Mouse (Mus musculus): ENCODE measurements around the gene Gm49321.

The Gm49321 gene

DNA sequence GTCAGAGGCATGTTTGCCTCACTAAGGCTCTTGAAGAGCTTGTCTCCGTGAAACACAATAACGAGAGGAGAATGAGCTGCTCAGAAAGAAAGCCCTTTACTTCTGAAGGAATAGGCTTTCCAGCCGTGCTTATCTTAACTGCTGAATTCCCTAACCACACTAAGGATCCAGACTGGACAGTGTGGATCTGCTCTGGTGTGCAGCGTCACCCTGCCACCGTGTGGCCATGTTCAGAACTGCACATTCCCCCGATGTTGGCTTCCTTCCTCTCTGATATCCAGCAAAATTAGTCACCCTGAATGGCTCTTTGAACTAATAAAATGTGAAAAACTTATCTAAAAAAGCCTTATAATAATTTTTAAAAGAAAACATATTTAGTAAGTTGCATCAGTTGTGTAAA, 76.3 kb downstream of the Gm49321 start:
- DNase-seq (ENCODE audit: low spot score in 2 of 2), result peak; percentile 84 to 88

DNA sequence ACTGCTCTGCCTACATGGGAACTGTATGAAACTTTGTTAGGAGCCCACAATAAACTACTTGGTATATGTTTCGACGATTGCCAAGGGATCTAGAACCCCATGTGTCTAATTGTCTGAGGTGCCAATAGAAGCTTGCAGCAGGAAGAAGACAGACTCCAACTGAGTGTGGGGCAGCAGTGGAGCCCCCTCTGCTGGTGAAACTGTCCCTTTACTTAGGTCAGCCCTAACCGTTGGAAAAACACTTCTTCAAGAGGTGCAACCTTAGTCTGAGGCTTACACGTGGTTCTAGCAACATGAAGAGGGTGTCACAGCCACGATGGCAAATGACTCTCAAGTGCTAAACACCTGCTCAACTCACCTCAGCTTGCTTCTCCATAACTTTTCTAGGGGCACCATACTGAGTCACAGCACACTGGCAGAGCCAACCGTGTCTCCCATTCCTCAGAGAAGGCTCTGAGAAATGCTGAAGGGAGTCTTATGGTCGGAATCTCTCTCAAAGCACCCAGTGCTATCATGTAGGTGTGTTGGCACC, 77.4 kb downstream of the Gm49321 start:
- DNase-seq (ENCODE audit: low spot score in 2 of 2), result no peak

- no peak for DNase-seq (ENCODE audit: low spot score in 2 of 2)
Observed at GRCm38 (mm10) chr12:74015491-74015890, 78.0 kb downstream of the Gm49321 start.
